Mouse (Mus musculus) MEL (cell line): ENCODE data around the gene Cpsf2. TPM values are rescaled to one million over a fixed set of nuclear protein-coding genes. Genes with fewer than 3 reads are reported as not detected.

Source experiments
- DNase-seq: peaks from one replicate; pipeline ENCODE4 v3.0.0; 2011; ENCODE audit warnings: low read depth, low spot score
- H3K27ac ChIP-seq: 2 replicates; pipeline ENCODE4 v1.5.1; 2012; ENCODE audit warnings: low read depth, mild to moderate bottlenecking, control low read depth, low read length, moderate library complexity; ENCODE audit not compliant: control insufficient read depth
- H3K27me3 ChIP-seq, 2 experiments: fragments of 150-350 bp in 1 of 2; sonication (generic) in 1 of 2; 2 replicates each; pipeline ENCODE4 v1.6.1; 2012; ENCODE audit warnings: low read length in 2 of 2, mild to moderate bottlenecking in 2 of 2, improper control_type of control experiment in 1 of 2, moderate library complexity in 1 of 2; ENCODE audit not compliant: insufficient read depth in 2 of 2, control insufficient read depth in 1 of 2
- H3K36me3 ChIP-seq, 2 experiments: 2 replicates each; pipeline ENCODE4 v1.6.1; 2012 to 2014; ENCODE audit warnings: low read length in 2 of 2, improper control_type of control experiment in 1 of 2, inconsistent platforms in 1 of 2, mild to moderate bottlenecking in 1 of 2; ENCODE audit not compliant: insufficient read depth in 2 of 2, control insufficient read depth in 1 of 2
- H3K4me1 ChIP-seq, 2 experiments: fragments of 150-350 bp in 1 of 2; sonication (generic) in 1 of 2; 2 replicates each; pipeline ENCODE4 v1.6.1; 2012; ENCODE audit warnings: low read length in 2 of 2, improper control_type of control experiment in 1 of 2, mild to moderate bottlenecking in 1 of 2; ENCODE audit not compliant: insufficient read depth in 2 of 2, control insufficient read depth in 1 of 2
- H3K4me3 ChIP-seq, 2 experiments: fragments of 150-350 bp in 1 of 2; sonication (generic) in 1 of 2; 2 replicates each; pipeline ENCODE4 v1.5.1; 2012; ENCODE audit warnings: low read depth in 2 of 2, low read length in 2 of 2, mild to moderate bottlenecking in 2 of 2, moderate library complexity in 2 of 2, control low read depth in 1 of 2, improper control_type of control experiment in 1 of 2; ENCODE audit not compliant: control insufficient read depth in 1 of 2, insufficient read depth in 1 of 2
- H3K79me2 ChIP-seq: 2 replicates; pipeline ENCODE4 v1.6.1; 2012; ENCODE audit warnings: mild to moderate bottlenecking, low read length, moderate library complexity; ENCODE audit not compliant: control insufficient read depth, poor library complexity, insufficient read depth
- H3K9ac ChIP-seq: 2 replicates; pipeline ENCODE4 v1.6.1; 2012; ENCODE audit warnings: low read depth, mild to moderate bottlenecking, control low read depth, low read length, moderate library complexity; ENCODE audit not compliant: control insufficient read depth, poor library complexity, severe bottlenecking
- H3K9me3 ChIP-seq: fragments of 150-350 bp; sonication (generic); replicated peaks from 2 replicates; pipeline ENCODE4 v1.6.1; 2012; ENCODE audit warnings: mild to moderate bottlenecking, low read length, improper control_type of control experiment, moderate library complexity; ENCODE audit not compliant: insufficient read depth
- BHLHE40 ChIP-seq: IDR thresholded peaks from 2 replicates; pipeline ENCODE4 v1.6.1; 2012; ENCODE audit warnings: low read depth, mild to moderate bottlenecking, inconsistent platforms, low read length, improper control_type of control experiment, borderline replicate concordance
- CHD1 ChIP-seq: IDR thresholded peaks from 2 replicates; pipeline ENCODE4 v1.6.1; 2012; ENCODE audit warnings: low read depth, mild to moderate bottlenecking, inconsistent platforms, low read length, improper control_type of control experiment
- CHD2 ChIP-seq: IDR thresholded peaks from 2 replicates; pipeline ENCODE4 v1.6.1; 2011; ENCODE audit warnings: low read length, improper control_type of control experiment
- E2F4 ChIP-seq: IDR thresholded peaks from 2 replicates; pipeline ENCODE4 v1.6.1; 2011; ENCODE audit warnings: low read depth, low read length, improper control_type of control experiment, borderline replicate concordance
- ELF1 ChIP-seq: IDR thresholded peaks from 2 replicates; pipeline ENCODE4 v1.6.1; 2014; ENCODE audit warnings: low read depth, mild to moderate bottlenecking, inconsistent platforms, low read length, improper control_type of control experiment, moderate library complexity
- GABPA ChIP-seq: IDR thresholded peaks from 2 replicates; pipeline ENCODE4 v1.6.1; 2012; ENCODE audit warnings: low read depth, mild to moderate bottlenecking, inconsistent platforms, low read length, improper control_type of control experiment, moderate library complexity
- HCFC1 ChIP-seq: IDR thresholded peaks from 2 replicates; pipeline ENCODE4 v1.6.1; 2012; ENCODE audit warnings: low read depth, mild to moderate bottlenecking, inconsistent platforms, low read length, improper control_type of control experiment, moderate library complexity
- KAT2A ChIP-seq: conservative IDR thresholded peaks from 2 replicates; pipeline ENCODE4 v1.6.1; 2012; ENCODE audit warnings: low read depth, low read length, improper control_type of control experiment, inconsistent platforms
- MXI1 ChIP-seq: IDR thresholded peaks from 2 replicates; pipeline ENCODE4 v1.6.1; 2011; ENCODE audit warnings: mild to moderate bottlenecking, low read depth, low read length, improper control_type of control experiment
- NELFE ChIP-seq: IDR thresholded peaks from 2 replicates; pipeline ENCODE4 v1.6.1; 2011; ENCODE audit warnings: low read depth, low read length, improper control_type of control experiment
- POLR2A ChIP-seq, 2 experiments: IDR thresholded peaks; 2 replicates each; pipeline ENCODE4 v1.6.1; 2011 to 2012; ENCODE audit warnings: low read length in 2 of 2, mild to moderate bottlenecking in 2 of 2, control low read depth in 1 of 2, improper control_type of control experiment in 1 of 2, low read depth in 1 of 2, moderate library complexity in 1 of 2; ENCODE audit not compliant: control insufficient read depth in 1 of 2, insufficient read depth in 1 of 2, poor library complexity in 1 of 2
- SIN3A ChIP-seq: IDR thresholded peaks from 2 replicates; pipeline ENCODE4 v1.6.1; 2012; ENCODE audit warnings: low read length, improper control_type of control experiment, inconsistent platforms
- UBTF ChIP-seq: IDR thresholded peaks from 2 replicates; pipeline ENCODE4 v1.6.1; 2012; ENCODE audit warnings: low read depth, mild to moderate bottlenecking, inconsistent platforms, low read length, improper control_type of control experiment, moderate library complexity, borderline replicate concordance; ENCODE audit not compliant: insufficient read depth
- ZC3H11A ChIP-seq: IDR thresholded peaks from 2 replicates; pipeline ENCODE4 v1.6.1; 2012; ENCODE audit warnings: low read depth, mild to moderate bottlenecking, inconsistent platforms, low read length, improper control_type of control experiment
- ZKSCAN1 ChIP-seq: IDR thresholded peaks from 2 replicates; pipeline ENCODE4 v1.6.1; 2012; ENCODE audit warnings: low read depth, mild to moderate bottlenecking, inconsistent platforms, low read length, improper control_type of control experiment, moderate library complexity
- ZMIZ1 ChIP-seq: IDR thresholded peaks from 2 replicates; pipeline ENCODE4 v1.6.1; 2012; ENCODE audit warnings: low read depth, mild to moderate bottlenecking, inconsistent platforms, low read length, improper control_type of control experiment, moderate library complexity
- ZNF384 ChIP-seq: IDR thresholded peaks from 2 replicates; pipeline ENCODE4 v1.6.1; 2012; ENCODE audit warnings: low read depth, mild to moderate bottlenecking, inconsistent platforms, low read length, improper control_type of control experiment
- polyA plus RNA-seq, 2 experiments: library from polyadenylated mRNA; stranded (reverse) in 1 of 2; unstranded in 1 of 2; fragments of >175 nt in 1 of 2; fragments of >200 nt in 1 of 2; gene quantifications; 2 replicates each; pipeline versions ENCODE4 v1.2.1 to v1.2.4; 2012; ENCODE audit warnings: low replicate concordance in 2 of 2, low read depth in 1 of 2; ENCODE audit not compliant: insufficient read length in 2 of 2, insufficient read depth in 1 of 2, missing spikeins in 1 of 2
- total RNA-seq: library from RNA; depleted of rRNA; stranded (reverse); fragments of 300-350 nt; gene quantifications from 2 replicates; pipeline ENCODE4 v1.2.3, GENCODE M21; 2012

Cpsf2 gene
- total and polyA plus RNA-seq, 3 experiments, result 52.1 to 109 (median 56.9) TPM

GRCm38 (mm10) chr12:101980266-101980665, 4.5 kb downstream of the Cpsf2 start (continued):
- TF ChIP-seq ZMIZ1 (0 out of 2 replicates have a peak, but pooled peaks have one; percentile 47), SIN3A (peak; percentile 92)
- TF ChIP-seq, all 39 proteins: peak for 19

DNA sequence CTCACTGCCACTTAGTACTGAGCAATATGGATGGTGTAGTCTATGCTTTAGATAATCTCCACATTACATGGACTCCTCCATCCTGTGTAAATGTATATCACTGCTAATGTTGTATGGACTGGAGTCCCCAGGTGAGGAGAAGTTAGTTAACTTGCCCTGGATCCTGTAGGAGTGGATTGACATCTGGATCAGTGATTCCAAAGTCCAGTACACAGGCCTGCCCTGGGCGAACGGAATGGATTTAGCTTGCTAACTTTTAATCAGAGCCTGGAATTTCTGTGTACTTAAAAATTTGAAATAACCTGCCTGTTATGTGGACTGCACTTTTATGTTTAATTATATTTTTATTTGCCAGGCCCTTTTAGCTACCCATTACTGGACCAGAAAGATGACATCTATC, 5.8 kb downstream of the Cpsf2 start:
- Histone ChIP-seq H3K79me2 (peaks cover 26% of the 10 kb centered on the region), H3K27ac (peak overlapping the region; percentile 100), H3K27me3 (no peaks in the 10 kb centered on the region), H3K9ac (peak overlapping the region; percentile 20; the same call in 1 of the 2 replicates), H3K36me3 (peaks cover 20 to 47% of the 10 kb centered on the region in 2 experiments), H3K4me3 (no peak overlapping the region), H3K9me3 (no peaks in the 10 kb centered on the region)
- no peak for TF ChIP-seq KAT2A
- no peak for TF ChIP-seq NELFE
- TF ChIP-seq GABPA, result no peak
- TF ChIP-seq ZC3H11A, result no peak
- TF ChIP-seq MXI1, result no peak
- TF ChIP-seq ELF1, result no peak
- TF ChIP-seq BHLHE40, result no peak
- no peak for TF ChIP-seq HCFC1
- TF ChIP-seq ZNF384, result no peak
- TF ChIP-seq, all 39 proteins: peak for 0
- no peak for DNase-seq
- peaks cover 17 to 30% of the 10 kb centered on the region in 2 experiments for H3K4me1 ChIP-seq

GRCm38 (mm10) chr12:101982977-101983376, 7.2 kb downstream of the Cpsf2 start:
- peaks cover 32 to 37% of the 10 kb centered on the region in 2 experiments for H3K36me3 ChIP-seq
- H3K9ac ChIP-seq, result no peak overlapping the region
- H3K4me3 ChIP-seq, result no peak overlapping the region
- no peaks in the 10 kb centered on the region for H3K27me3 ChIP-seq
- peaks cover 17 to 20% of the 10 kb centered on the region in 2 experiments for H3K4me1 ChIP-seq
- H3K9me3 ChIP-seq, result no peaks in the 10 kb centered on the region
- TF ChIP-seq CHD1, result no peak
- TF ChIP-seq E2F4, result no peak
- TF ChIP-seq SIN3A, result no peak
- no peak for TF ChIP-seq HCFC1
- no peak for TF ChIP-seq MXI1
- no peak for TF ChIP-seq ZKSCAN1
- no peak for TF ChIP-seq CHD2
- no peak for TF ChIP-seq POLR2A (IDR thresholded peaks at IDR 0.05; ENCODE audit: control insufficient read depth in 1 of 2, insufficient read depth in 1 of 2, low read depth in 1 of 2, low read length in 2 of 2, poor library complexity in 1 of 2)
- no peak for TF ChIP-seq BHLHE40
- no peak for TF ChIP-seq UBTF
- DNase-seq, result no peak
- H3K27ac ChIP-seq, result no peak overlapping the region
- peaks cover 12% of the 10 kb centered on the region for H3K79me2 ChIP-seq
